Mouse (Mus musculus): ENCODE data around the gene Sertad4. TPM values are rescaled to one million over a fixed set of nuclear protein-coding genes. Genes with fewer than 3 reads are reported as not detected.
A peak's percentile ranks its signal among the peaks of the same experiment; 100 is the strongest.

Sertad4 gene
- polyA plus RNA-seq, 1 experiment from 2014 or later: 72.5 TPM

DNA sequence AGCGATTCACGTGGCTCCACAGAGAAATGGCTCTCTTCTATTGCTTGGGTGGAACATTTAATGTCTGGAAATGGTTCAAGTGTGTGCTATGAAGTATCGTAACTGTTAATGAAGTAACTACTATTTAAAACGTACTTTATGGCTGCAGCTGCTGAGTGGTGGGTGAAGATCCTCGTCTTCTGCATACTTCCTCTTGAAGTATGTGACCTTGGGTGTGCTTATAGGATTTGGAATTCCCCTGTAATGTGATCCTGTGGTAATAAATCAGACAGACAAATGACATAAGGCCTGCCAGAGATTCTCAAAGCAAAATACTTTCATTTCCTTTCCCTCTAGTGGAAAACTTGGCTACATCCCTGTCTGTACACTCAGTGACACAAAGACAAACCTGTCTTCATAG lies 5.9 kb downstream of the Sertad4 start:
- 29% methylated on average over 5 of the region's 5 CpGs for WGBS
- Histone ChIP-seq H3K27ac (no peak overlapping the region; the same call in 1 of the 2 replicates), H3K4me1 (peaks cover 45% of the 10 kb centered on the region), H3K9ac (no peak overlapping the region), H3K9me3 (no peaks in the 10 kb centered on the region), H3K36me3 (peaks cover 57% of the 10 kb centered on the region), H3K4me2 (no peak overlapping the region), H3K27me3 (no peaks in the 10 kb centered on the region), H3K4me3 (no peak overlapping the region)
- no peak for ATAC-seq (ENCODE audit: insufficient number of reproducible peaks, low FRiP score, low TSS enrichment, low read depth)

GRCm38 (mm10) chr1:192847254-192847653 lies 8.3 kb downstream of the Sertad4 start:
- WGBS: 59% methylated on average over 3 of the region's 3 CpGs
- Histone ChIP-seq H3K9me3 (no peaks in the 10 kb centered on the region), H3K4me3 (no peak overlapping the region), H3K4me1 (peaks cover 32% of the 10 kb centered on the region), H3K27ac (no peak overlapping the region), H3K4me2 (no peak overlapping the region), H3K27me3 (no peaks in the 10 kb centered on the region), H3K36me3 (peaks cover 70% of the 10 kb centered on the region), H3K9ac (no peak overlapping the region)
- no peak for ATAC-seq (ENCODE audit: insufficient number of reproducible peaks, low FRiP score, low TSS enrichment, low read depth)

DNA sequence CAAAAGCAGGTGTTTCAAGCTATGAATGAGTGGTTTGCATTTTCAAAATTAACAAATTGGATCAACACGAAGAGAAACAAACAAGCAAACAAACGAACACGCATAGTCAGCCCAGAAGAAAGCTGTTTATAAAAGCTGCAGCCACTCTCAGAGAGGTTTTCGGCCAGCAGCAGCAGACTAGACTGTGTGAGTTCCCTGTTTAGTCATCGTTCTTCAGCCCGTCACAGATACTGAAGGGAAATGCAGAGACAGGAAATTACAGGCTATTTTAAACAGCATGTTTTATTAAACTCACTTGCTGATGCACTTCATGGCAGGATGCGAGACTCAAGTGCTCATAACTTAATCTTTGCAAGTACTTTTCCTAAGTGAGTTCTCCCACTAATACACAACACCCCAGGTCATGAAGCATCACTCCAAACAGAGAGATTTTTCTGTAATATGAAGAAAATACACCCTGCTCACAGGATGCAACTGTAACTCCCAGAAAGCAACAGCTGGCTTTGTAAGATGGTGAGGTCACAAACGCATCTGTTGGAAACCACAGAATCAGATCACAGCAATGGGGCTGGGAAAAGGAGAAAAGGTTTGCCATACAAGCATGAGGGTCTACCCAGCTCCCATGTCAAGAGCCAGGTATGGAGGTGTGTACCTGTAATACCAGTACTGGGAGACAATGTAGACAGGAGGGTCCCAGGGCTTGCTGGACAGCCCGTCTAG lies 14.3 kb downstream of the Sertad4 start:
- Histone ChIP-seq H3K9ac (no peak overlapping the region), H3K27me3 (no peaks in the 10 kb centered on the region), H3K4me3 (no peak overlapping the region), H3K36me3 (peaks cover 33% of the 10 kb centered on the region), H3K27ac (peak overlapping the region; percentile 50), H3K4me1 (peaks cover 12% of the 10 kb centered on the region; the same call in 1 of the 2 replicates), H3K9me3 (no peaks in the 10 kb centered on the region), H3K4me2 (no peak overlapping the region)
- 54% methylated on average over 9 of the region's 9 CpGs for WGBS
- no peak for ATAC-seq (ENCODE audit: insufficient number of reproducible peaks, low FRiP score, low TSS enrichment, low read depth)

GRCm38 (mm10) chr1:192840655-192841054 lies 14.9 kb downstream of the Sertad4 start:
- Histone ChIP-seq H3K4me1 (peaks cover 14% of the 10 kb centered on the region), H3K27ac (no peak overlapping the region), H3K4me2 (no peak overlapping the region), H3K36me3 (peaks cover 27% of the 10 kb centered on the region), H3K4me3 (no peak overlapping the region), H3K9ac (no peak overlapping the region), H3K9me3 (no peaks in the 10 kb centered on the region), H3K27me3 (no peaks in the 10 kb centered on the region)
- no peak for ATAC-seq (ENCODE audit: insufficient number of reproducible peaks, low FRiP score, low TSS enrichment, low read depth)
- WGBS: 88% methylated on average over 2 of the region's 2 CpGs

DNA sequence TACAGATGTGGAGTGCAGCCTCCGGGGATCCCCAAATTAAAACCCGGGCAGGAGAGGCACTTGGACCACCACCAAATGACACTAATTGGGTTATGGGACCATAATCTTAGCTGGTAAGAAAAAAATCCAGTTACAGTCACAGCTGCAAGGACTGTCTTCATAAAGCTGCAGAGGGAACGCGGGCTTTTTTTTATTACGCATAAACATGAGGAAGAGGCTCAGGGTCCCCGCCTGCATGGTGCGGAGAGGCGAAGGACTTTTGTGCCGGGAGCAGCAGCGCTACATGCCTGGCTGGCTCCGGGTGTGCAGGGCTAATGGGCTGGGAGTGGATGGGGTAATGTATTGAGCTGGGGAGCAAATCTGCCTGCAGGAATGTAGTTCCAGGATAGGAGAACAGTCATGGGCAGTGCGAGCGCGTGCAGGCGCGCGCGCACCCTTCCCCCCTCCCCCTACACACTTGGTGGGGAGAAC lies 20.3 kb downstream of the Sertad4 start:
- Histone ChIP-seq H3K4me1 (peaks cover 43% of the 10 kb centered on the region), H3K9ac (no peak overlapping the region), H3K4me2 (peak overlapping the region; percentile 86)

DNA sequence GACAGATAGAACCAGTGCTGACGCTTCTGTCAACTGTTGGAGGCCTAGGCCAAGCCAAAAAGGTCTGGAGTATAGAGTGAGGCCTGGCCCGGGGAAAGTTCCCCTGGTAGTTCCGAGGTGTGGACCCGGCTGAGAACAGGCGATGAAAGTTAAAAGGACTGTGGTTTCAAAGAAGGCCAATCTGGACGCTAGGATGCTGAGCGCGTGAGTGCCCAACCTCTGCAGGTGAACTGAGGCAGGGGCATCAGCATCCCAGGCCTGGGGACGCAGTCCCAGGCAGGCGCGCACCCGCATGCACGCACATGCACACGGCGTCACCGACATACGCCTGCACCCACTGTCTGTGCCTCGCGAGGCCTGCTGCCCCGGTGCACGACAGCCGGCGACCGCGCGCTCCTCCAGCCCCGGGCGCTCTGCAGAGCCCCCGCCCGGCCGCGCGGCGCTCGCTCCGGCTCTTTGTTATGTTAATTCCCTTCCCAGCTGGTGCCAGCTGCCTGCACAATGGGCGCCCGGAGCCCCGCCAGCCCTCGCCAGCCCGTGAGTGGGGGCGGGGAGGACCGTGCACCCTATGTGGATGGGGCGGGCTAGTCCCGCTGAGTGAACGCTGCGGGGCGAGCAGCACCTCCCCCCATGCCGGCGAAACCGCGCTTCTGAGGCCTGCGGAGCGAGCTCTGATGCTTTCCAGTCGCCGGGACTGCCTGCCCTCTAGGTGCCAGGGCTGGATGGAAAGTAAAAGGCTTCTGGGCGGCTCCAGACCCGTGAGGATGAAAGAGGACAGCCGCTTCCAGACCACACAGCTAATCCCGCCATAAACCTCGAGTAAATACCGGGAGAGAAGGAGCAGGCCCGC lies 21.0 kb downstream of the Sertad4 start:
- peak overlapping the region; percentile 85 for H3K27ac ChIP-seq
- H3K4me3 ChIP-seq: peak overlapping the region; percentile 40
- H3K4me2 ChIP-seq: peak overlapping the region; percentile 86
- WGBS: 3% methylated on average over 63 of the region's 63 CpGs
- ATAC-seq (ENCODE audit: insufficient number of reproducible peaks, low FRiP score, low TSS enrichment, low read depth): peak; percentile 77
- H3K36me3 ChIP-seq: 0 out of 2 replicates have a peak, but pooled peaks cover 3% of the 10 kb centered on the region
- H3K4me1 ChIP-seq: peaks cover 43% of the 10 kb centered on the region
- H3K27me3 ChIP-seq: no peaks in the 10 kb centered on the region
- H3K9ac ChIP-seq: 0 out of 2 replicates have a peak overlapping the region, but pooled peaks have one; percentile 18
- no peaks in the 10 kb centered on the region for H3K9me3 ChIP-seq

More for the DNA sequence above, 20.3 kb downstream of the Sertad4 start:
- 0 out of 2 replicates have a peak, but pooled peaks cover 3% of the 10 kb centered on the region for H3K36me3 ChIP-seq
- H3K4me3 ChIP-seq: peak overlapping the region; percentile 40
- 2% methylated on average over 18 of the region's 18 CpGs for WGBS
- peak; percentile 64 for ATAC-seq (ENCODE audit: insufficient number of reproducible peaks, low FRiP score, low TSS enrichment, low read depth)
- no peaks in the 10 kb centered on the region for H3K27me3 ChIP-seq
- peak overlapping the region; percentile 85 for H3K27ac ChIP-seq
- no peaks in the 10 kb centered on the region for H3K9me3 ChIP-seq

DNA sequence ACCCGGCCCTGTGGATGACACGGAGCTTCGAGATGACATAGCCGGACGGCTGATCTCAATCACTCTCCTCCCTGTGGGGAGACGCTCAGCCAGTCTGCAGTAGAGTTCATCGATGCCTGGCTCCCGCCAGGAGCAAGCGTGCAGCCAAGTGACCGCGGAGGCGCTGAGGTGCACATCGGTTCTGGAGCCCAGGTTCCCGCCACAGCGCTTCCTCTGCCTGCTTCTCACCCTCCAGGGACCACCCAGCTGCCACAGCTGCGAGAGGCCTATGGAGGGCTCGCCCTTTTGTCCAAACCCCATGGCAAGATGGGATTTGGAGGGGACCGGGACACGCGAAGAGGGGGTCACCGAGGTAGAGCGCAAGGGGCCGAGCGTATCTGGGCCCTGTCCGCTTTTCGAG lies 22.0 kb downstream of the Sertad4 start:
- Histone ChIP-seq H3K4me2 (no peak overlapping the region), H3K9ac (no peak overlapping the region)

GRCm38 (mm10) chr1:192833097-192833496 lies 22.5 kb downstream of the Sertad4 start:
- Histone ChIP-seq H3K4me1 (peaks cover 43% of the 10 kb centered on the region), H3K9ac (no peak overlapping the region), H3K27me3 (no peaks in the 10 kb centered on the region), H3K4me3 (no peak overlapping the region), H3K27ac (0 out of 2 replicates have a peak overlapping the region, but pooled peaks have one; percentile 12), H3K4me2 (no peak overlapping the region), H3K9me3 (no peaks in the 10 kb centered on the region), H3K36me3 (0 out of 2 replicates have a peak, but pooled peaks cover 3% of the 10 kb centered on the region)
- WGBS: 50% methylated on average over 4 of the region's 4 CpGs
- ATAC-seq (ENCODE audit: insufficient number of reproducible peaks, low FRiP score, low TSS enrichment, low read depth): no peak

More for the DNA sequence above, 22.0 kb downstream of the Sertad4 start:
- H3K27ac ChIP-seq: 0 out of 2 replicates have a peak overlapping the region, but pooled peaks have one; percentile 12
- H3K9me3 ChIP-seq: no peaks in the 10 kb centered on the region
- H3K27me3 ChIP-seq: no peaks in the 10 kb centered on the region
- no peak for ATAC-seq (ENCODE audit: insufficient number of reproducible peaks, low FRiP score, low TSS enrichment, low read depth)
- H3K4me3 ChIP-seq: no peak overlapping the region
- H3K4me1 ChIP-seq: peaks cover 43% of the 10 kb centered on the region
- WGBS: 41% methylated on average over 26 of the region's 26 CpGs
- 0 out of 2 replicates have a peak, but pooled peaks cover 3% of the 10 kb centered on the region for H3K36me3 ChIP-seq

- H3K27ac ChIP-seq: no peak overlapping the region
- no peaks in the 10 kb centered on the region for H3K36me3 ChIP-seq
- H3K4me3 ChIP-seq: no peak overlapping the region
- H3K27me3 ChIP-seq: no peaks in the 10 kb centered on the region
- H3K4me1 ChIP-seq: peaks cover 43% of the 10 kb centered on the region
- no peak overlapping the region for H3K4me2 ChIP-seq
- H3K9ac ChIP-seq: no peak overlapping the region
- ATAC-seq (ENCODE audit: insufficient number of reproducible peaks, low FRiP score, low TSS enrichment, low read depth): no peak
- H3K9me3 ChIP-seq: no peaks in the 10 kb centered on the region
- WGBS: 64% methylated on average over 2 of the region's 2 CpGs
These were observed 23.2 kb downstream of the Sertad4 start for GRCm38 (mm10) chr1:192832338-192832737.

- H3K4me1 ChIP-seq: peaks cover 42% of the 10 kb centered on the region
These were observed 25.1 kb downstream of the Sertad4 start for GRCm38 (mm10) chr1:192830444-192830843.

GRCm38 (mm10) chr1:192828928-192829327 lies 26.6 kb downstream of the Sertad4 start:
- no peaks in the 10 kb centered on the region for H3K9me3 ChIP-seq
- peaks cover 31% of the 10 kb centered on the region for H3K4me1 ChIP-seq
- no peak overlapping the region for H3K9ac ChIP-seq
- no peak overlapping the region for H3K4me2 ChIP-seq
- H3K27ac ChIP-seq: peak overlapping the region; percentile 17; the same call in 1 of the 2 replicates
- H3K27me3 ChIP-seq: no peaks in the 10 kb centered on the region
- 59% methylated on average over 7 of the region's 7 CpGs for WGBS
- no peak overlapping the region for H3K4me3 ChIP-seq
- ATAC-seq (ENCODE audit: insufficient number of reproducible peaks, low FRiP score, low TSS enrichment, low read depth): no peak
- no peaks in the 10 kb centered on the region for H3K36me3 ChIP-seq

More at GRCm38 (mm10) chr1:192830444-192830843, 25.1 kb downstream of the Sertad4 start:
- Histone ChIP-seq H3K4me3 (no peak overlapping the region), H3K9ac (no peak overlapping the region), H3K27ac (no peak overlapping the region), H3K27me3 (no peaks in the 10 kb centered on the region), H3K4me2 (no peak overlapping the region), H3K36me3 (no peaks in the 10 kb centered on the region), H3K9me3 (no peaks in the 10 kb centered on the region)
- WGBS: 31% methylated on average over 6 of the region's 6 CpGs
- ATAC-seq (ENCODE audit: insufficient number of reproducible peaks, low FRiP score, low TSS enrichment, low read depth): no peak
